Mouse (Mus musculus) testis, adult 2 months (tissue): ENCODE data around the gene Gm17617. TPM values are rescaled to one million over a fixed set of nuclear protein-coding genes. Genes with fewer than 3 reads are reported as not detected.
A peak's percentile ranks its signal among the peaks of the same experiment; 100 is the strongest.

Source experiments
- H3K27ac ChIP-seq: fragments of 200-500 bp; 2 replicates; pipeline ENCODE4 v1.5.1; 2012; ENCODE audit warnings: low read depth, low read length; ENCODE audit not compliant: control insufficient read depth, insufficient read depth
- H3K27me3 ChIP-seq: fragments of 200-500 bp; 2 replicates; pipeline ENCODE4 v1.6.1; 2012; ENCODE audit warnings: mild to moderate bottlenecking, low read length, moderate library complexity; ENCODE audit not compliant: control insufficient read depth, insufficient read depth
- H3K36me3 ChIP-seq: fragments of 200-500 bp; 2 replicates; pipeline ENCODE4 v1.6.1; 2012; ENCODE audit warnings: mild to moderate bottlenecking, low read length; ENCODE audit not compliant: control insufficient read depth, insufficient read depth
- H3K4me1 ChIP-seq: fragments of 200-500 bp; 2 replicates; pipeline ENCODE4 v1.6.1; 2012; ENCODE audit warnings: low read length; ENCODE audit not compliant: control insufficient read depth, insufficient read depth
- H3K4me3 ChIP-seq: fragments of 200-500 bp; 2 replicates; pipeline ENCODE4 v1.5.1; 2012; ENCODE audit warnings: low read depth, mild to moderate bottlenecking, low read length, moderate library complexity, mixed read lengths; ENCODE audit not compliant: control insufficient read depth
- CTCF ChIP-seq: fragments of 200-500 bp; IDR thresholded peaks from 2 replicates; pipeline ENCODE4 v1.5.1; 2012; ENCODE audit warnings: low read depth, mild to moderate bottlenecking, inconsistent platforms, low read length, moderate library complexity; ENCODE audit not compliant: control insufficient read depth, insufficient read depth, insufficient replicate concordance
- POLR2A ChIP-seq: fragments of 200-500 bp; IDR thresholded peaks from 2 replicates; pipeline ENCODE4 v1.6.1; 2012; ENCODE audit warnings: low read depth, mild to moderate bottlenecking, inconsistent platforms, low read length, moderate library complexity; ENCODE audit not compliant: control insufficient read depth
- polyA plus RNA-seq: library from polyadenylated mRNA; depleted of rRNA; stranded (reverse); fragments of >200 nt; gene quantifications from 2 replicates; pipeline ENCODE4 v1.2.3, GENCODE M21; 2012

Gene Gm17617
- polyA plus RNA-seq, 1 experiment, result not detected

DNA sequence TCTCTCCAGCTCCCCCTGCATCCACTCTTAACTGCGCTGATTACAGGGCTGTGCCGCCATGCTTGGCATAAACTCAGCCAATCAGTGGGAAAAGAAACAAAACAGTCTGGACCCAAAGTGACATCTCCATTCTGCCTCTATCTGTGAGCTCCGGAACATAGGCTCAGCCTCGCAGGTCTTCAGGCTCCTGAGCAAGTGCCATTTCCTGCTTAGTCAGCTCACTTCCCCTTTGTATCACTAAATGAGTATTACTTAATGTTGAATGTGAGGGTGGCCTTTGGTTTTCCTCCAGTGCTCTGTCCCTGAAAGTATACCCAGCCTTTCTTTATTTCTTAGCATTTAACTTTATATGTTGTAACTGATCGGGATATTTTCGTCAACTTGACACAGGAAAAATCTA is 8.4 kb downstream of the Gm17617 start:
- H3K27ac ChIP-seq, result no peak overlapping the region
- peaks cover 7% of the 10 kb centered on the region for H3K36me3 ChIP-seq

DNA sequence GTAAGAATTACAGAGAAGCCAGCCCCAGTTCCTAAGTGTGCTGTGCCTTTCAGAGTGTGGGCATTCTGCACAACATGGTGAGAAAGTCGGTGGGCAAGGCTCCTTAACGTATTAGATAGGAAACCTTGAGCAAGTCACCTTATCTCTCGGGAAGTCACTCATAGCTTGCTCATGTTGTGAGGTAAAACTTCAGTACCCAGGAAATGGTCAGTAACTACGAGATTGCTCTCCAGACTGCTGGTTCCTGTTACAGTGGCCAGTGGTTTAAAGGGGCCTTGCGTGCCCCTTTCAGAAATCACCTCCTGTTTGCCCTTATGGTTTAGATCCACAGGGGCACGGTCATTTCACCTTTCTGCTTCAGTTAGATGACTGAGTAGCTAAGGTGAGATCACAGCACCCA is 19.0 kb downstream of the Gm17617 start:
- Histone ChIP-seq H3K36me3 (peaks cover 9% of the 10 kb centered on the region), H3K27ac (no peak overlapping the region), H3K4me3 (no peak overlapping the region), H3K27me3 (no peaks in the 10 kb centered on the region), H3K4me1 (no peaks in the 10 kb centered on the region)
- TF ChIP-seq CTCF (no peak), POLR2A (no peak)

More for the DNA sequence above, 8.4 kb downstream of the Gm17617 start:
- H3K4me3 ChIP-seq, result no peak overlapping the region
- no peaks in the 10 kb centered on the region for H3K4me1 ChIP-seq
- TF ChIP-seq POLR2A (no peak), CTCF (no peak)
- H3K27me3 ChIP-seq, result no peaks in the 10 kb centered on the region

DNA sequence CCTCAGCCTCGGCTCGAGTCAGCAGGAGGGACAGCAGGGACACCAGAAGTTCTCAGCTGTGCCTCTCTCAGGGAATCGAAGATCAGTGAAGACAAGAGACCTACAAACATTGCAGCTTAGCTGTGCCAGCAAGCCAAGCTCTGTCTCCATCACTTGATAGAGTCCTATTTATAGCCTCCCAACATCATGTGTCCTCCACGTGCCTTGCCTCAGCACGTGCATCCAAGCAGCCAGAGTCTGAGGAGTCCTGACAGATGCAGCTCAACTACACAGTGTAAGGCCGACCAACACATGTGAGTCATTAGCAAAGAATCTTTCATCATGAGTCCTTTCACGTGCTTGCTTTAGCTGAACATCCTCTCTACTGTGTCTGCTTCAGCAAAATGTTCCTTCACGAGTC is 25.7 kb downstream of the Gm17617 start:
- Histone ChIP-seq H3K4me3 (no peak overlapping the region), H3K27me3 (no peaks in the 10 kb centered on the region), H3K4me1 (peaks cover 5% of the 10 kb centered on the region), H3K36me3 (peaks cover 1% of the 10 kb centered on the region; the same call in 1 of the 2 replicates), H3K27ac (peak overlapping the region; percentile 23; the same call in 1 of the 2 replicates)
- TF ChIP-seq CTCF (no peak), POLR2A (no peak)

DNA sequence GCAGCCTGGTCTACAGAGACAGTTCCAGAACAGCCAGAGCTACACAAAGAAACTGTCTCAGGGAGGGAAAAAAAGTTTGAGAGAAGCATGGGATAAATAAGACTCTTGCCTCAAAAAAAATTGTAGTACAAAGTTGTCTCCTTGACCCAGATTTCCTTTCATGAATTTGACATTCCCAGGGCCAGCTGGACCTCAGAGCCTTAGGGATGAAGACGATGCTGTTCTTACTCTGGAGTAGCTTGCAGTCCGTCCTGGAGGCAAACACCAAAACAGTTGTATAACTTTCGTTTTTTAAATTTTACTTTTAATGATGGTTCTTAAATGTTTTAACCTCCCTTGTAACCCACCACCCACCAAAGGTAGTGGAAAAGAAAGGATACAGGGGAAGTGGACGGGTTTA is 26.2 kb downstream of the Gm17617 start:
- H3K4me3 ChIP-seq, result no peak overlapping the region
- no peak for TF ChIP-seq POLR2A
- TF ChIP-seq CTCF, result no peak
- no peaks in the 10 kb centered on the region for H3K27me3 ChIP-seq
- H3K4me1 ChIP-seq, result peaks cover 5% of the 10 kb centered on the region
- H3K36me3 ChIP-seq, result peaks cover 1% of the 10 kb centered on the region; the same call in 1 of the 2 replicates
- peak overlapping the region; percentile 23; the same call in 1 of the 2 replicates for H3K27ac ChIP-seq

DNA sequence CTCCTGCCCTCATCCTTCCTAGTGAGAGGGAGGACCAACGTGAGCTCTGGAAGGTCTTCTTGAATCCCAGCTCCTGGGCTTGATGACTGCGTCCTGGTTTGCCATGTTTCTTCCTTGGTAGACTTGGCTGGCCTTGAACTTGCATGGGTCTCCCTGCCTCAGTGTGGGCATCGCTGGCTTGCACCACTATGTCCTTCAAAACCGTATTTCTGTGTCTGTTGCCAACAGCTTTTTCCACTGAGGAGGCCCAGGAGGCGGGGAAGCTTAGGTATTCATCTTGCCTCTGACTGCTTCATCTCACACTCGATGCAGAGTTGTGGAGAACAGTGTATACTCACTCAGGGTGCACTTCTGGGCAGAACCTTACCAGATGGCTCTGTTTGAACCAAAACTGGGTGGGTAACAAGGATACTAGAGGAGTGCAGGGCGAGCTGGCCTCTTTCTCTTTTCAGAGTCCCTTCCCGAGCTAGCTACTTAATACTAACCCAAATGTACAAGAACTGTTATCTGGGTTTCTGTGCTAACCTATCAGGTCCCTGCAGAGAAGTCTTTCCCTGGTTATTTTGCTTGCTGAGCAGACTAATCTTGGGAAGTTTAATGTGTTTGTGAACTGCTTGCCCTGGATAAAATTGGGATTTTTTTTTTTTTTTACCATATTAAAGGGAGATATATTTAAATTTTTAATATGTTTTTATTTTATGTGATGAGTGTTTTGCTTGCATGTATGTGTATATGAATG is 27.2 kb downstream of the Gm17617 start:
- H3K27ac ChIP-seq, result peak overlapping the region; percentile 85
- H3K4me3 ChIP-seq, result peak overlapping the region; percentile 89
- H3K36me3 ChIP-seq, result peaks cover 1% of the 10 kb centered on the region; the same call in 1 of the 2 replicates
- H3K27me3 ChIP-seq, result no peaks in the 10 kb centered on the region
- H3K4me1 ChIP-seq, result peaks cover 5% of the 10 kb centered on the region
- no peak for TF ChIP-seq POLR2A
- no peak for TF ChIP-seq CTCF

DNA sequence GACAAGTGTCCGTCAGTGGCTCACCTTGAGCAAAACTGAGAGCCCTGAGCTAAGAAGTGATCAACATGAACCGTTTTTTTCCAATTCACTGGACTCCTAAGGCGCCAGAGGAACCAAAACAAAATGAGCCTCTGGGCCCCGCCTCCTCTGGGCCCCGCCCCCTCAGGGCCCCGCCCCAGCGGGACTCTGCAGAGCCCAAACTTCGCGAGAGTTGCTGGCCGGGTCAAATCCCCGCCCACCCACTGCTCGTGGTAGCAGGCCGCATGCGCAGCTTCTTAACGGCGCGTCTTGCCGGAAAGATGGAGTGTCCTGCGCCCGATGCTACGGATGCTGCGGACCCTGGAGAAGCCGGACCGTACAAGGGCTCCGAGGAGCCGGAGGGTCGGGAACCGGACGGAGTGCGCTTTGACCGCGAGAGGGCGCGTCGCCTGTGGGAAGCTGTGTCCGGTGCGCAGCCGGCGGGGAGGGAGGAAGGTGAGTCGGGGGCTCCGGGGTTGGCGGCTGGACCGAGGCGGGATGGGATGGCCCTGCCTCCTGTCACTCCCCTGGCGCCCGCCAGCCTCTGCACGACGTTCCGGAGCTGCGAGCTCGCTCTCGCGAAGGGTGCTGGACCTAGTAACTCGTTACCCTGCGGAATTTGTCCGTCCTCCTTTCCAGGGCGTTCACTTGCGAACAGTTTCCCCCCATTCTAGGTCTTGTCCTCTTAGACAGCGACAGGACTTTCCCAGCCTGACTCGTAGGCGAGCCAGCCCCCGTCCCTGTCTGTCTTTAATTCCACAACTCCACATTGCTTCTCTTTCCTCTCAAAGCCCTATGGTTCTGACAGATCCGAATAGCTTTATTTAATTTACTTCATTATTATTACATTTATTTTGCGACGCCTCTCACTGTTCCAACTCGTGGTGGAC is 28.0 kb downstream of the Gm17617 start, which contains the start of gene Zfp346:
Gene Zfp346 (plus strand): TSS at position 267 of the 908 bp plus-strand sequence.
- TF ChIP-seq POLR2A, result peak; percentile 99
- TF ChIP-seq CTCF, result 0 out of 2 replicates have a peak, but pooled peaks have one; percentile 3
- peak within 1 kb of the TSS; percentile 85 for H3K27ac ChIP-seq

DNA sequence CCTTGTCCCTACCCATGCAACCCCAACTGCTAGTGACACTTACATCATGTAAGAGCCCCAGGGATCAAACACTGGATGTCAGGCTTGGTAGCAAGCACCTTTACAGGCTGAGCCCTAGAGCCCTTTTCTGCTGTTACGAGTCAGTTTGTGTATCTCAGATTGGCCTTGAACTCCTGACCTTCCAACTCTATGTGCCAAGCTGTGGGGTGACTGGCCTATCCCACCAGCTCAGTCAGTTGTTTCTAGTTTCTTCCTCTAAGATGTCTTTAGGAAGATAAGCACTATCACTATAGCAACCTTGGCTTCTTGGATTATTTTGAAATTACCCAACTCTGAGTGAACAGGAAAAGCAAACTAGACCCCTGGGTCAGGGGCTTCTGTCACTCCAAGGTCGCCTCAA is 30.0 kb downstream of the Gm17617 start:
- no peaks in the 10 kb centered on the region for H3K27me3 ChIP-seq
- no peak overlapping the region for H3K4me3 ChIP-seq
- peaks cover 12% of the 10 kb centered on the region for H3K4me1 ChIP-seq
- H3K36me3 ChIP-seq, result peaks cover 1% of the 10 kb centered on the region; the same call in 1 of the 2 replicates
- no peak overlapping the region for H3K27ac ChIP-seq
- no peak for TF ChIP-seq POLR2A

More for the DNA sequence above, 28.0 kb downstream of the Gm17617 start, which contains the start of gene Zfp346:
- H3K4me3 ChIP-seq, result peak within 1 kb of the TSS; percentile 89
- peaks cover 5% of the 10 kb centered on the region for H3K4me1 ChIP-seq
- no peaks in the 10 kb centered on the region for H3K27me3 ChIP-seq
- peaks cover 1% of the 10 kb centered on the region; the same call in 1 of the 2 replicates for H3K36me3 ChIP-seq
